Mouse (Mus musculus) stomach, postnatal 0 days (tissue): ENCODE results near the gene Stat2. TPM values are rescaled to one million over a fixed set of nuclear protein-coding genes. Genes with fewer than 3 reads are reported as not detected.
A peak's percentile ranks its signal among the peaks of the same experiment; 100 is the strongest.

ENCODE experiments used
- ATAC-seq: fragments of 200-750 bp; cut with Nextera tagmentation; 2 replicates; pipeline ENCODE4 v1.8.0; 2017; ENCODE audit not compliant: low FRiP score, low TSS enrichment
- DNase-seq: peaks from one replicate; pipeline ENCODE4 v3.0.0-alpha.2; 2016; ENCODE audit warnings: low spot score
- H3K27ac ChIP-seq: fragments of 300-500 bp; sonication (generic); replicated peaks from 2 replicates; pipeline ENCODE4 v1.5.1; 2014; ENCODE audit warnings: mild to moderate bottlenecking, control low read depth
- H3K27me3 ChIP-seq: fragments of 300-500 bp; sonication (generic); 2 replicates; pipeline ENCODE4 v1.6.1; 2014; ENCODE audit warnings: low read length; ENCODE audit not compliant: control insufficient read depth, insufficient read depth
- H3K36me3 ChIP-seq: fragments of 300-500 bp; sonication (generic); 2 replicates; pipeline ENCODE4 v1.6.1; 2014; ENCODE audit warnings: low read length, mixed read lengths; ENCODE audit not compliant: control insufficient read depth, insufficient read depth
- H3K4me1 ChIP-seq: fragments of 300-500 bp; sonication (generic); replicated peaks from 2 replicates; pipeline ENCODE4 v1.6.1; 2014; ENCODE audit warnings: antibody characterized with exemption; ENCODE audit not compliant: control insufficient read depth, insufficient read depth
- H3K4me2 ChIP-seq: fragments of 300-500 bp; sonication (generic); replicated peaks from 2 replicates; pipeline ENCODE4 v1.6.1; 2014; ENCODE audit warnings: low read depth, mild to moderate bottlenecking, control low read depth, moderate library complexity
- H3K4me3 ChIP-seq: fragments of 300-500 bp; sonication (generic); 2 replicates; pipeline ENCODE4 v1.5.1; 2014; ENCODE audit warnings: low read depth, low read length, control low read depth
- H3K9ac ChIP-seq: fragments of 300-500 bp; sonication (generic); 2 replicates; pipeline ENCODE4 v1.6.1; 2014; ENCODE audit warnings: mild to moderate bottlenecking, low read length, control low read depth, mixed read lengths
- H3K9me3 ChIP-seq: fragments of 300-500 bp; sonication (generic); 2 replicates; pipeline ENCODE4 v1.6.1; 2016; ENCODE audit warnings: low read length; ENCODE audit not compliant: control insufficient read depth
- CTCF ChIP-seq: IDR thresholded peaks from 2 replicates; pipeline ENCODE4 v1.5.1; 2016; ENCODE audit warnings: antibody characterized with exemption, low read depth, mild to moderate bottlenecking, moderate library complexity
- EP300 ChIP-seq: optimal IDR thresholded peaks from 2 replicates; pipeline ENCODE3; 2016; ENCODE audit warnings: antibody characterized with exemption
- WGBS: fragments of 180-500 bp; shearing (Covaris S2); extraction: QIAGEN DNeasy Blood & Tissue Kit; methylation state at CpG from one replicate; pipeline ENCODE4 v1.1.7; 2014; 5-methylcytosine and 5-hydroxymethylcytosine counted together
- polyA plus RNA-seq: library from polyadenylated mRNA; unstranded; fragments of >200 nt; fragmentation: Nextera tagmentation; extraction: Ambion mirVana; gene quantifications from 2 replicates; pipeline ENCODE4 v1.2.1, GENCODE M21; 2015

Stat2 gene
- polyA plus RNA-seq, 1 experiment from 2014 or later, result 7.8 TPM

DNA sequence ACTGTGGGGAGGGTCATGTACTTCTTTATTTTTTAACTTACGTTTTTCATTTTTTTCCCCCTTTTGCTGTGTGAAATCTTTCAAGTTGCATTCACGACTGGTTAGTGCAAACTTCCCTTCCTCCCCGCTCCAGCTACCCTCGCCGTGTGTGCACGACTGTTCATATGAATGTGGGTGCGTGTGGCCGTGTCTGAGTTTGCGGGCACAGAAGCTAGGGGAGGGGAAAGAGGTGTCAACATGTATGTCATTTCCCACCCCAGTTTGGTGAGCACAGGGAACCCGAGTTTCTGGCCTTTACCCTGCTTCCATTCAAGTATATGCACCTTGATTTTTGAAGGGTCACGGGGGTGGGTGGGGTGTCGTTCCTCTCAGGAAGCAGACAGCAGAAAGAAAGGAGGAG lies 39.8 kb upstream of the Stat2 start:
- H3K4me2 ChIP-seq, result no peak overlapping the region
- H3K9me3 ChIP-seq, result no peaks in the 10 kb centered on the region
- TF ChIP-seq CTCF (no peak), EP300 (no peak)
- no peaks in the 10 kb centered on the region for H3K27me3 ChIP-seq
- ATAC-seq (no peak), DNase-seq (no peak)
- H3K9ac ChIP-seq, result no peak overlapping the region
- H3K4me1 ChIP-seq, result no peaks in the 10 kb centered on the region
- no peaks in the 10 kb centered on the region for H3K36me3 ChIP-seq
- 69% methylated on average over 12 of the region's 12 CpGs for whole genome bisulfite sequencing
- no peak overlapping the region for H3K4me3 ChIP-seq
- H3K27ac ChIP-seq, result no peak overlapping the region

DNA sequence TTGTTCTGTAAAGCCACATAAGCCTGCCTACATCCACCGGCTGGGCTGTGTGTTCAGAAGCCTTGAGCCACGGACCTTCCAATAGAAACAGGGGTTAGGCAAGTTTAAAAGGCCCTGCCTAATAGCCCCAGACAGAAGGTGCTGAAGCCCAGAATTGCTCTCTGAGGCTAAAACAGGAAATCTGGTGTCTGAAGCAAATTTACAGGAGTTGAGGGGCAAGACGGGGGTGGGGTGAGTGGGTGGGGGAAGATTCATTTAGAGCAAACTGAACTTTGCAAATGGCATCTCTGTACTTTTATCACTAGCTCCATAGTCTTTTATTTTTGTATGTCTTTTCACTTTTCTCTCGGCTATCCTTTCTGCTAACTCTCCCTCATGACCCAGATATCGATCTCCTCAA lies 39.2 kb upstream of the Stat2 start:
- peak overlapping the region; percentile 61; the same call in 1 of the 2 replicates for H3K9ac ChIP-seq
- ATAC-seq (no peak), DNase-seq (no peak)
- peak overlapping the region; percentile 72 for H3K4me2 ChIP-seq
- no peaks in the 10 kb centered on the region for H3K9me3 ChIP-seq
- H3K27me3 ChIP-seq, result no peaks in the 10 kb centered on the region
- H3K4me1 ChIP-seq, result no peaks in the 10 kb centered on the region
- 5% methylated on average over 5 of the region's 5 CpGs for WGBS
- H3K27ac ChIP-seq, result no peak overlapping the region
- H3K36me3 ChIP-seq, result no peaks in the 10 kb centered on the region
- TF ChIP-seq EP300 (no peak), CTCF (no peak)
- H3K4me3 ChIP-seq, result peak overlapping the region; percentile 62

DNA sequence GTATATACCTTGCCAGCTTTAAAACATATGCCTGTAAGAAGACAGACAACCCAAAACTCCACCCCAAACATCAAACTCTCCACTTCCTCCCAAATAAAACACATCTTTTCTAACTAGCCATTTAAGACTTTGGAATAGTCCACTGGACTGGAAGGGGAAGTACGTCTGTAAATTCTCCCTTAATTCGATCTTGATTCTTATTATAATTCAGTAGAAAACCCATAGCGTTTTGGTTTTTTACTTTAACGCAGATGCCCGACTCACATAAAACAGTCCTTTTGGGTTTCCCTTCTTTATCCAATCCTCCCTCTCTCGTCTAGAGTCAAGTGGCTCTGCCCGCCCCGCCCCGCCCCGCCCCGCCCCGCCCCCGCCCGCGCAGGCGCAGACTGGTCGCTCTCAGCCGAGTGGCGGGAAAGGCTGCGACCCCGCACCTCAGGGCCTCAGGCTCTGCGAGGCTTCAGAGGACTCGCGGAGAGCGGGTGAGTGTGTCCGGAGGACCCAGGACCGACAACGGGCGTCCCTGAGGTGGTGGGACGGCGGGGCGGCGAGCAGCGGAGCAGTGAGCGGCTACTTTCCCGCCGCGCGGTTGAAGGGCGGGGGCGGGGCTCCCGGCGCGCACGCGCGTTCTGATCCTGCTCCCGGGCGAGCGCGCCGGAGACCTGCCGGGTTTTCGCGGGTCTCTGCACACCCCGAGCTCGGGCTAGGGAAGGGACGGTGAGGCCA lies 38.5 kb upstream of the Stat2 start, which contains the start of gene Timeless:
Gene Timeless, plus strand, starts transcription at position 369 of the 723 bp plus-strand sequence.
- Histone ChIP-seq H3K9ac (peak within 1 kb of the TSS; percentile 61), H3K9me3 (no peaks in the 10 kb centered on the region), H3K4me1 (no peaks in the 10 kb centered on the region), H3K27ac (peak within 1 kb of the TSS; percentile 81), H3K4me2 (peak within 1 kb of the TSS; percentile 72), H3K36me3 (no peaks in the 10 kb centered on the region), H3K4me3 (peak within 1 kb of the TSS; percentile 62), H3K27me3 (no peaks in the 10 kb centered on the region)
- DNase-seq (peak; percentile 88), ATAC-seq (peak; percentile 92)
- WGBS, result under 1% methylated on average over 47 of the region's 58 CpGs
- TF ChIP-seq EP300, result no peak
- TF ChIP-seq CTCF, result no peak

DNA sequence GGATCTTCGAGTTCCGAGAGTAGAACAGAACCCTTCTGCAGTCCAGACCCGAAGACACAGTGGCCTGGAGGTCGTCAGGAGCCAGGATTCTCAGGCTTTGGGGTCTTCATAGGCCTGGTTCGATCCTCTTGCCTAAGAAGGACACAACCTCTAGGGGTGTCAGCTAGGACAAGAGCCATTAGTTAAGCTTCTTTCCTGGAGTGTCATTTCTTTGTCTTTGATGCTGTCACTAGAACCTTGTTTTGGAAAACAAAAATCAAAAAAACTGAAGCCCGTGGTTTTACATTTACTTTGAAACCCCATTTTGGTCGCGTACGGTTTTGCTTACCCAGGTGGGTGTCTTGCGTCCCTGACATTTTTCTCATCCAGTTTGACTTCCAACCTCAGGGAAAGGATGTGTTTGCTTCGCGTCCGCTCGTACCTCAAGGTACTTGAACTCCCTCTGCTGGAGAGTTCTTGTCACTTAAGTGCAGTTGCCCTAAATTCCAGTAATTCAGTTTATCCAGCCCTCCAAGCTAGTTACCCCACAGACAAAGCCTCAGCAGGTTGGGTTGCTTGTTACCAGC lies 37.9 kb upstream of the Stat2 start:
- no peaks in the 10 kb centered on the region for H3K36me3 ChIP-seq
- DNase-seq, result peak; percentile 49
- peak; percentile 87 for TF ChIP-seq CTCF
- TF ChIP-seq EP300, result no peak
- WGBS, result 0% methylated on average over 14 of the region's 14 CpGs
- no peaks in the 10 kb centered on the region for H3K9me3 ChIP-seq
- H3K4me3 ChIP-seq, result peak overlapping the region; percentile 62
- peak overlapping the region; percentile 81 for H3K27ac ChIP-seq
- H3K4me2 ChIP-seq, result peak overlapping the region; percentile 72
- no peaks in the 10 kb centered on the region for H3K4me1 ChIP-seq
- H3K27me3 ChIP-seq, result no peaks in the 10 kb centered on the region
- peak; percentile 57 for ATAC-seq
- H3K9ac ChIP-seq, result peak overlapping the region; percentile 61

DNA sequence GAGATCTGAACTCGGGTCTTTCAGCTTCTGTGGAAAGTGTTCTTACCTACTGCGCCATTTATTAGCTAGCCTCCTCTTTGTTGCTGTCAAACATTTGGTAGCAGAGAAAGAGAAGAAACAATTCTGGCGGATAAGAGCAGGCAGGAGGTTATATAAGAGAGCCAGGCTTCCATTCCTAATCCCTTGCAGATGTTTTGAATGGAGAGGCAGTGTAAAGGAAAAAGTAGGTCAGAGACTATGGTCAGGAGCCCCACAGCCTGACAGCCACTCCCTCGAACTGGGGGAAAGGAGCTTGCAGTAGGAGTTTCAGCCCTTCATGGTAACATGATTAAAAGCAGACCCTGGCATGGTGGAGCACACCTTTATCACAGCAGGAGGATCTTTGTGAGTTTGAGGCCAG lies 34.0 kb upstream of the Stat2 start:
- H3K27me3 ChIP-seq, result no peaks in the 10 kb centered on the region
- H3K27ac ChIP-seq, result no peak overlapping the region
- H3K4me1 ChIP-seq, result no peaks in the 10 kb centered on the region
- TF ChIP-seq EP300 (no peak), CTCF (no peak)
- no peak overlapping the region for H3K4me2 ChIP-seq
- H3K4me3 ChIP-seq, result no peak overlapping the region
- DNase-seq (no peak), ATAC-seq (no peak)
- no peaks in the 10 kb centered on the region for H3K36me3 ChIP-seq
- 55% methylated on average over 4 of the region's 4 CpGs for WGBS
- H3K9ac ChIP-seq, result no peak overlapping the region
- H3K9me3 ChIP-seq, result no peaks in the 10 kb centered on the region
